Mouse (Mus musculus) thymus, postnatal 0 days (tissue): ENCODE results near the gene Cntfr. TPM values are rescaled to one million over a fixed set of nuclear protein-coding genes. Genes with fewer than 3 reads are reported as not detected.
A peak's percentile ranks its signal among the peaks of the same experiment; 100 is the strongest.
"Not testable (repeated sequence)": the region's sequence is repeated elsewhere in the genome, so short reads cannot be mapped to it uniquely, and the experiment has no call there.

Experiments
- DNase-seq: peaks from one replicate; pipeline ENCODE4 v3.0.0-alpha.2; 2015; ENCODE audit warnings: low spot score
- polyA plus RNA-seq: library from polyadenylated mRNA; unstranded; fragments of >200 nt; fragmentation: Nextera tagmentation; extraction: Ambion mirVana; gene quantifications from 2 replicates; pipeline ENCODE4 v1.2.1, GENCODE M21; 2015

The Cntfr gene
- polyA plus RNA-seq, 1 experiment from 2014 or later = 0.43 TPM

DNA sequence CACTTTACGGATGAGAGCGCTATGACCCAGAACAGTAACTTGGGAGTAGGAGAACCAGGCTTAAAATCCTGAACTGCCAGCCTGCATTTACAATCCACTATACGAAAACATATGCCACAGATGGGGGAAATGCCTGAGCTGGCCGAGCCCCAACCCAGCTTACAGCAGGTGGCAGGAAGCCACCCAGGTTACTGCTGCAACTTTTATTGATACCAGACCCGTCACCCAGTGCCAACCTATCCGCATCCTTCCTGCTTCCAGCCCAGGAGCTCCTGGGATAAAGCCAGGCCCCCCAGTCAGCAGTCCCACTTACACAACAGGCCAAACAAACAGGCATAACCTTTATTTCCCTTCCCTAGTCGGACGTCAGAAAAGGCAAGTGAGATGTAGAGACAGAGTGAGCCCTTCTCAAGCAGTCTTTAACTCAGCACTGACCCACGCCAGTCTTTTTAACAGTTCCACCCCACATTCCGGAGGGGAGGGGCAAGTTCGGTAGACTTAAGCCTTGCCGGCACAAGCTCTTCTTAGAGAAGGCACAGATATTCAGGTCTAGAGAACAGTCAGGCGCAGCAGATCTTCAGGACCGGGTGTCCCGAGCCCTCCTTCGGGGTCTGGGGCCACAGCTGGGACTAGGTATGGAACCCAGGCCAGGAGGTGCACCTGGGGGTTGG is 15.0 kb upstream of the Cntfr start:
- no peak for DNase-seq

DNA sequence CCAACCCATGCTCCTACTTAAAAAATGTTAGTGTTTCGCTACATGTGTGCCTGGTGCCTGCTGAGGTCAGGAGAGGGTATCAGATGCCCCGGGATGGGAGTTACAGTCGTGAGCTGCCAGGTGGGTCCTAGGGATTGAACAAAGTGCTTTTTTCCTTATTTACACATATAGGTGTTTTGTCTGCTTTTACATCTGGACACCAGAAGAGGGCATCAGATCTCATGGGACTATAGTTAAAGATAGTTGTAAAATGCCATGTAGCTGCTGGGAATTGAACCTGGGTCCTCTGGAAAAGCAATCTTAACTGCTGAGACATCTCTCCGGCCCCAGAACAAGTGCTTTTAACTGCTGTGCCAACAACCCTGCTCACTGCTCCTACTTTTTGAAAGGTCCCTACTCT is 13.3 kb upstream of the Cntfr start:
- no peak for DNase-seq

DNA sequence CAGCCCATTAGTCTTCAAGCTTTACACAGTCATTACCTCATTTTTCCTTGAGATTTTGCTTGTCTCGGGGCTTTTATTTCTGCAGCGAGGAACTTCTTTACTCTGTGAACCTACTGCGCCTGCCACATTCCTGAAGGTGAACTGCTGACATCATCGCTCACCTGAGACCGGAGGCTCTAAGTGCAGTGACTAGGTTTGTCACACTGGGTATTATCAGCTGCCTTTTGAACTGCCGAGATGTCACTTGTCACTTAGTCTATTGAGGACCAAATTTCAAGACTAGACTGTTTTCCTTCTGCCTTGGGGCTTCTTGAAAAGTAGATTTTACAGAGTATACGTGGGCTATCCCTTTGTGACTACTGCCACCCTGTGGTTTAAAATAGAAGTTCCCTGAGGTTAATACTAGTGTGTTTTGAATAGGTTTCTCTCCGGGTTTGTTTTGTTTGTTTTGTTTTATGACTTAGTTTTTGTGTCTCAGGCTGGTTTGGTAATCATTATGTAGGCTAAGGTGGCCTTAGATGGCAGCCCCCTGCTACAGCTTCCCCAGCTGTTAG is 11.4 kb upstream of the Cntfr start:
- DNase-seq = peak; percentile 62

DNA sequence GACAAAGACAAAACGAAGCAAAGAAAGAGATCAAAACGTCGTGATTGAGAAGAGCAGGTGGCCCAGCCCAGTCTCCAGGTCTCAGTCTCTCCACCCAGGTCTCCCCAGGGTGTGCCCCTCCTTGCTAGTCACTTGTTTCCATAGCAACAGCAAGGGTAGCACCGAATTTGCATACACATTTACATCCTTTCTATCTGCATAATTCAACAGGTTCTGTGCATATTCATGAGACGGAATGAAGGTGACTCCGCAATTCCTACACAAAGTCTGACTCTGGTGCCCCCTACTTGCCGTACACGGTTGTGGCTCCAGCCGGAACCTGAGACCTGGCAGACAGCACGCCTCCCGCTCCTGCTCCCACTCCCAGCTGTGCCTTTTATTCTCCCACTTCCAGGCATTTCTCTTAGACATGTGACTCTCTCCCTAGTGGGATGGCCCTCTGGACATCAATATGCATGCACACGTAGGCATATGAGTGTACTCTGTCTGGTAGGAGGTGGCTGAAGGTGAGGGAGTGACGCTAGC is 10.2 kb upstream of the Cntfr start:
- peak; percentile 77 for DNase-seq

DNA sequence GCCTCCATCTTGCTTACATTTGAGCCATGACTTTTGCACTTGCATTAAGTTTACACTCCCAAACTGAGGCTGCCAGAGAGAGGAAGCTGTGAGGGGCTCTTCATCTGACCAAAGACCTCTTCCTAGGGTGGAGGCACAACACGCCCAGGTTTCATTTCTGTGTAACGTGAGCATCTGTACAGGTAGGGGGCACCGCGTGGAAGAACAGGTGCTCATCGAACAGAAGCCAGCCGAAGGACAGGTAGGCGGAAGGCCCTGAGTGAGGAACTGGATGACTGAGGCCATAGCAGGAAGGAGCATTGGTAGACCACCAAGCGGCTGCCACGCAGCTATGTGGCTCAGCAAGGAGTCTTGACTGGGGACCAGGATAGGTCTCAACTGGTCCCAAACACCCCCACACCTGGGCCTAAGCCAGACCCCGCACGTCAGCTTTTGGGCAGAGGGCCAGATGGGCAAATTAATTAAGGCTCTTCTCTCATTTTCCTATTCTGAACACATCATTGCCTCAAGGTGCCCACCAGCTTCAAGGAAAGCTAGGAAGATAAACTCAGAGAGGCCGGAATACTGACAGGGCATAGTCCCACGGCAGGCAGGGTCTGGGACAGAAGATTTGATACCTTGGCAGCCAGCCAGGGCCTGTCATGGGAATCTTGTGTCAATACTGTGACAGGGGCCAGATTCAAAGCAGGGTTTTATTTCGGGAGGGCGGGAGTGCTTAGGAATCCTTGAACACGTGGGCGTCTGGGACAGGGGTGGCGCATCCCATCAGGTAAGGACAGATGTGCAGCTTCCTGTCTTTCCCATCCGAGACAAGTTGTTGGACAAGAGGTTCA is 9.2 kb upstream of the Cntfr start:
- no peak for DNase-seq

DNA sequence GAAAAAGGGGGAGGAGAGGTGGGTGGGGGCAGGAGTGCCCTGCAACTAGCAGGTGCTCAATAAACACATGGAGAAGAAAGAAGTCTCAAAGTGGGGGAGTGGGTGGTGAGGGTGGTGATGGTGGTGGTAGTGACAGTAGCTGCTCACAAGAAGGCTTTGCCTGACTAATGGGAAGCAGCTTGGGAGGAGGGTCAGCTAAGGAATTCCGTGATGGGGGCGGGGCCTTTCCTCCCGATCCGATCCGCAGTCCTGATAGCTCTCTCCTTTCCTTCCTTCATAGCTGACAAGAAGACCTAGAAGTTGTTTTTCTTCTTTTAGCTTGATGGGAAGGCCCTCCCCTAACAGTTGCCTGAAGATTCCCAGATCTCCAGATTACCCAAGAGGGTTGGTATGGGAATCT is 7.8 kb upstream of the Cntfr start:
- DNase-seq = no peak

DNA sequence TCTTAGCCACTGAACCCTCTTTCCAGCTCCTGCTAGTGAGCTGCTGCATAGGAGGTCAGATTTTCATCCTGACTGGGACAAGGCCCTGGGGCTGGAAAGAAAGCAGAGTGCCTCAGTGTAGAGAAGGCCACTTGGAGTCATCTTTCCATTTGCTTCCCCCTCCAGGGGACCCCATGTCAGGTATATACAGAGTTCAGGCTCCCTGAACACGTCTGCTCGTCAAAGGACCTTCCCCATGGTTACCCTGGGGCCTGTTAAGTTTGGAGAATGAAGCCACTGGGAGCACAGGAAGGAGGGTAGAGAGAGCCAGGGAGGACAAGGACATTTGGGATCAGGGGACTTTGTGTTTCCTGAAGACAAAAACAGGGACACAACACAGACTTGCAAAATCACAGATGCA is 5.3 kb upstream of the Cntfr start:
- DNase-seq = not testable (repeated sequence)

DNA sequence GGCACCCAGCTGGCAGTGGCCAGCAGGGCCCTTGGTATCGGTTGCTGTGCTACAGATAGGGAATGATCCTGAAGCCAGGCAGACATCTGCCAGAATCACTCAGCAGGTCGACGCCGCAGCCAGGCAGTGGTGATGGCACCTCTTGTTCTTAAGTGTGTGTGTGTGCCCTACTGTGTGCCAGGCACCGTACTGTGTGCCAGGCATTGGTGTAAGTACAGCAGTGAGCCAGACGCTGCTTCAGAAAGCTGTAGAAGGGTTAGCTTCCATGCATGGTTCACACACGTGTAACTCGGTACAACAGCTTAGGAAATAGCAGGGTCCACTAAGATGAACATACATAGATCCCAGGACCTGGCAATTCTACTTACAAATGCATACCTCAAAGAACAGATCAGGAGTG is 3.3 kb upstream of the Cntfr start:
- DNase-seq = not testable (repeated sequence)

DNA sequence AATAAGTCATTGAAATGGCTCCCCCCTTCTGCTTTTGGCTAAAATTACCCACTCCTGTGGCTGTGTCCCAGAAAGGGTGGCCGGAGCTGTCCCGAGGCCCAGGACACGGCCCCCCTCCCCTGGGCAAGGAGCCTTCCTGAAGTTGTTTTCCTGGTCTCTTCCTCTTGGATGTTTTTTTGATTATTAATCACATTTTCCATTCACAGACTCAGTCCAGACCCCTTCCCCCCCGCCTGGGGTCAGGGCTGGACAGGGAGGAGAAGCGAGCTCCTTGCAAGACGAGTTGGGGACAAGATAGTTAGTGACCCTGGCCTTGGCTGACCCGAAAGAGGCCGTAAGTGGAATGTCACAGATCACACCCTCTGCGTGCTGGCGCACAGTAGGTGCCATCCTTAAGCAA is 2.9 kb upstream of the Cntfr start, which contains the start of gene Il11ra1:
Il11ra1 (plus strand) TSS at position 207 of the 400 bp plus-strand sequence.
- not testable (repeated sequence) for DNase-seq

DNA sequence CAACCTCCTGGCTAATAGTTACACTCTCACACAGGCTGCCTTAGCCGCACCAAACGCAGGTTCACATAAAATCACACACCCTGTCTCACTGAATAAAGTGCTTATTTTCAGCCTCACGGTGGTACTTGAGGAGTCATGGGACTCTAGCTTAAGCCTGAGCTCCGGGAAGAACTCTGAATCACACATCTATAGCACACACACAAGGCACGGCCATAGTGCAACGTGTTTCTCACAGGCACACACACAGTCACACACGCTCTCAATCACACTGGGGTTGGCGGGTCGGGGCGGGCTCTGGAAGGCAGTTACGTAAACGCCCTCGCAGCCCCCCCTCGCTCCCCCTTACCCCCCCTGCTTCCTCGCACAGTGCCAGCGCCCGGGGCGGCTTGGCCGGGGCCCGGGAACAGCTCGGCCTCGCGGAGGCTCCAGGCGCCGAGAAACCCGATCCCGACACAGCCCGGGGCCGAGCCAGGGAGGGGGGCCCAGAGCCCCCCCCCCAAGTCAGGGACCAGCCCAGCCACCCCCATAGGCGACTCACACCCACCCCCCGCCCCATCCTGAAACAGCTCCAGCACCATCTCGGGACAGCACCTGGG is 1.6 kb upstream of the Cntfr start:
- DNase-seq = not testable (repeated sequence)

DNA sequence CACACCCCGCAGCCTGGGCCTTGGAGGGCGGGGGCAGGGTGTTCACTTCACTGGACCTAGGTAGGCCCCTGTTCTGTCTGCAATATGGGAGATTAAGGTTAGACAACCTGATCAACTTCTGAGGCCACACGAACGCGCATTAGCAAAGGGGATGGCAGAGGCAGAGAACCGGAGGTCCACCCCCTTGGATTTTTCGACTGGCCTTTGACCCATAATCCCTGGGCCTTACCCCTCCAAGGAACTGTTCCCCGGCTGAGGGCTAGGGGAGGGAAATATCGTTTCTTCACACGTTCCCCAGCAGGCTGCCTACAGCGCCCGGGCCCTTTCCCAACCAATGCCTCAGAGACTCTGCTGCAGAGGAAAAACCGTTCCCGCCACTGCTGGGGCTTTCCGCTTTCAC is 437 bp downstream of the Cntfr start:
- DNase-seq = not testable (repeated sequence)

DNA sequence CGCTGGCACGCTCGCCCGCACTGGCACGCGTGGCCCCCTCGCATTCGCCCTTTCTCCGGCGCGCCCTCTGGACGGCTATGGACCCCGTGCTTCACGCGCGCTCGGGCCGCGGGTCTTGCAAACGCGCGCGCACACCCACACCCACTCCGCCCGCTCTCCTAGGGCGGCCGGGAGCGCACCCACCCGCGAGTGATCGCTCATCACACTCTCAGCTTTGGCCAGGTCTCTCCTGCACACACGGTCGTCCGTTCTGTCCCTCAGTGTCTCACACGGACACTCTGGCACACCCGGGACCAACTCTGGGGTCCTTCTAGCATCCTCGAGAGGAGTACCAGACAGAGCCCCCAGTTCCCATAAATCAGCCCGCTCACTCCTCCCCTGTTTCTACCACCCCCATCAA is 1.1 kb downstream of the Cntfr start:
- DNase-seq = not testable (repeated sequence)

DNA sequence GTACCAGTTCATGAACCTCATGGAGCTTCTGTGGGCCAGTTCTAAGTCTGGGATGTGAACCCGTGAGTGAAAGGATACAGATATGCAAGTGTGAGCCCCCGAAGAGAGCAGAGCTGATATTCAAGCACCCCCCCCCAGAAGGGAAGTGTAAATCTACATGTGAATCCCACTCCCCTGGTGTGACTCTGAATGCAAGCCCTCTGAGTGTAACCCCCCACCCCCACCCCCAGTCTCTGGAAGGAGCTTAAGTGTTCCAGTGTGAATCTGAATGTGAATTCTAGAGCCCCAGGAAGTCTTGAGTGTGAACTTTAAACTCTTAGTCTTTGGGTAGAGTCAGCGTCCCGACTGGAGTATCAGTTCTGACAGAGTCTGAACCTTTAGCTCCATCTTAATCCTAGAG is 3.4 kb downstream of the Cntfr start:
- DNase-seq = not testable (repeated sequence)

DNA sequence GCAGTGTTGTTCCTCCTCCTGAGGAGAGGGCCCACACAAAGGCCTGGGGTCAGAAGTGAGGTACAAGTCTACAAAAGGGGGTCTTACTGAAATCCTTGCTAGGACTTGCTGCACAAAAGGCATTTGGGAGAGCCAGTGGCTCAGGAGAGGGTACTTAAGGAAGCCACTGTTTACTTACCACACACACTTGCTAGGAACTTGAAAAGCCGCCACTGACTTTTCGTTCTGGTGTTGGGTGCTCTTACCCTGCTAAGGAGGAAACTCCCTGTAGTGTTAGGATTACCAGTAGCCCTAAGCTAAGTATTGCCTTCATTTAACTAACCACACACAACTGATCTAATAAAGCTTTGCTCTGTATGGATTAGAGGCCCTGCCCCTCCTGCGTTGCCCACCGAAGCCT is 6.9 kb downstream of the Cntfr start:
- DNase-seq = not testable (repeated sequence)

DNA sequence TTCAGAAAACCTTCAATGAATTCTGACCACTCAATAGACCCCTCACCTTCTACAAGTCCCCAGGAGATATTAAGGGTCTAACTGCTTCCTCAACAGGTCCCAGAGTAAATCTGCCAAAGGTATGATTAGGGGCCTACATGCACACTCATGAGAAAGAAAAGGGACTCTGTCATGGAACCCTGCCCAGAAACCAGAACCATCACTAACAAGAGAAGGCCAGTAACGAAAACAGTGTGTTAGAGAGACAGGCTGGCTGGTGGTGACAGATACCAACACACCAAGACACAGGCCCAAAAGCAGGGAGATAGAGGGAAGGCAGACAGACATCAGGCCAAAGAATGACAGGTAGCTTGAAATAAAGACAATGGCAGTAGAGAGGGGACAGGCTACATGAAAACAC is 8.3 kb downstream of the Cntfr start:
- not testable (repeated sequence) for DNase-seq

DNA sequence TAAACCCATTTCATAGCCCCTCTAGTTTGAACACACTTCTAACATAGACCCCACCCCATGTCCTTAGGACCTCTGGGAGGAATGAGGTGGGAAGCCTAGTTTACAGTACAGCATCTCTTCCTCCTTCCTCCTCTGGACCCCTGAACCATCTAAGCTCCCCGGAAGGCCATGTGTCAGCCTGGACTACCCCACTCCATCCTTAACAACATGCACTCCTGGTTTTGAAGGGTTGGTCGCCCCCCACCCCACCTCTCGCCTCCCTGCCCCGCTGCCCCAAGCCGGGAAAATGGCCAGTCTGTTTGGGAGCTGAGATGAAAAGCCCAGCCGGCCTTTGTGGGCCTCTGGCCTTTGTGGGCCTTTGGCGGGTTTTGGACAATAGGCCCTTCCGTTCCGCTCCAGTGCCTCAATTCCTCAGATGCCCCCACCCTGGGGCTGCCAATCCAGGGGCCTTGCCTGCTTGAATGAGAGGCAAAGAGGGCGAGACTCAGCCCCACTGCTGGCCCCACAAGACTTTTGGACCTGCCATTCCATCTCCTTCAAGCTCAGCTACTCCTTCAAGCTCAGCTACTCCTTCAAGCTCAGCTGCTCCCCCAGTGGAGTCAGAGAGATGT is 10.9 kb downstream of the Cntfr start:
- DNase-seq = not testable (repeated sequence)

DNA sequence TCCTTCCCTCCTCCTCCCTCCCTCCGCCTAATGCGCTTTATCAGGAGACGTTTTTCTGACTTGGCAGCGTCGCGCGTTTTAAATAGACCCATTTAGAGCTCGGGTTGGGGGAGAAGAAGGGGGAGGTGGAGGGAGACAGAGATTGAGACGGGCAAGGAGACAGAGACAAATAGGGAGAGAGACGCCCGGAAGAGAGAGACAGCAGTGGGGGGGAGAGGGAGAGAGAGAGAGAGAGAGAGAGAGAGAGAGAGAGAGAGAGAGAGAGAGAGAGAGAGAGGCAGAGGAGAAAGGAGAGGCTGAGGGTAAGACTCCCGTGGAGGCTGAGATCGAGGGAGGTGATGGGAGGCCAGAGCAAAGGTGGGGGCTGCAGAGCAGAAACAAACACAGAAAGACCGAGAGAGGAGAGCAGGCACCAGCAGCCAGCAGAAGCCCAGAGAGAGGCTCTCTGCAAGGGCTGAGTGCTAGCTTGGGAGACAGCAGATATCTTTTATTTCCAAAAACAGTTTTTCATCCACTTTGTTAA is 11.9 kb downstream of the Cntfr start:
- not testable (repeated sequence) for DNase-seq

DNA sequence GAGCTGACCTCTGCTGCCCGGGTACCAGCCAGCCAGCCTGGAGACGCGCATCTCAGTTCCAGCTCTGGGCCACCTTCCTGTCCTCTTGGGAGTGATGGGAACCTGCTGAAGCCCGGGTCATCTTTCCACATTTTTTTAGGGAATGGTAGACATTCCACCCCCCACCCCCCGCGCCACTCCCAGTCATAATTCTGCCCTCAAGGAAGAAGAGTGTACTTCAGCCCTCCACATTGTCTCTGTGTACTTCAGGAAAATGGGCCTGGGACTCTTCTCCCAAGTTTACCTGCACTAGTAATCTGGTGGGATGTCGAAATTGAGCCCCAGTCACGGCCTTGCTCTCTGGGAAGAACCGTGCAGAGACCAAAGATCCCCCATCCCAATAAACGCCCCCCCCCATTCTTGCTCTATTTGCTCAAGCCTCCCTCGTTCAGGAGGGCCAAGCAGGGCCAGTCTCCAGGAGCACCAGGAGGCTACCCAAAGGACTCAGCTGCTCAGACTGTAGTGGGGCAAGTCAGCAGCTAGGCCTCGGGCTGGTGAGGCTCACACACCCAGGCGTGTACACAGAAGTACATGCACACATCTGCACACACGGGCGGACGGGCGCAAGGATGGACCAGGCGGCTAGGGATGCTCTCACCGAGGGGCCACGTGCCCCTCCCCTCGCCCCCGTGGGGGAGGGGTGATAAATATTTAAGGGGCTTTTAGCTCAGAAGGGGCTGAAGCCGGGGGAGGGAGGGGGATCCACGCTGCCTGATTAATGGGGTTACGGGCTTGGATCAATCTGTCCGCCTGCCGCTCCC is 12.6 kb downstream of the Cntfr start:
- DNase-seq = not testable (repeated sequence)

DNA sequence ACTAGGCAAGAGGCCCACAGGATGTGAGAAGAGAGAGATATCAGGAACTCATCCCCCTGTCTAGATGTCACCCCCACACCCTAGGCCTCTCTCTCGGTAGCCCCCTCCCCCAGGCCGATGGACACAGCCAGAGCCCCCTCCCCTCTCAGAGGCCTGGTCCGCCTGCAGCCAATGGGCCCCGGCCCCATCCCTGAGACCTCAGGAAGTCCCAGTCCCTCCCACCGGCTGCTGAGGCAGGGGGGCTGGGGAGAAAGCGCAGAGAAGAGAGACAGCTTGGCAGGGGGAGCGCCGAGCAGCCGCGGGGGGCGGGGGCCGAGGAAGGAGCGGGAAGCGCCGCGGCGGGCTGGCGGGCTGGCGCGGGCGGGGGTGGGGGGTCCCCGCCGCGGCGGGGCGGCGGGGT is 13.6 kb downstream of the Cntfr start:
- DNase-seq = not testable (repeated sequence)

DNA sequence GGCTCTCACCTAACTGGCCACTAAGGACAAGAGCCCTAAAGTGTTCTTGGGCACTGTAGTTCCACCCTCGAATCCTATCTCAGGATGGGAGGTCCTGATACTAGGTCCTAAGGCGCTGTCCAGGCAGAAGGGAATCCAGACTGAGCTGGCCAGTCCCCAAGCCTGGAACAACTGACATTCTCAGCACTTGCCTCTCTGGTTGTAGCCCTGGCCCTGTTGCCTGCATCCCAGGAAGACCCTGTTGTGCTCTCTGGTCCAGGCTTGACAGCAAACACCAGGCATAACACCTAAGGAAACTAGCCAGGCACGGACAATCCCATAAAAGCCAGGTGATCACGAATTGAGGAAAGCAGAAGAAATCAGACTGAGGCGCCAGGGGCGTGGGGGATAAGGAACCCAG is 14.1 kb downstream of the Cntfr start:
- DNase-seq = no peak
